Mouse (Mus musculus) cerebellum, adult (tissue): Measurements from ENCODE around the gene Ptpn13.

Experiments used
- ATAC-seq: cut with Nextera tagmentation; 2 replicates; pipeline ENCODE4 v1.9.2; 2017; ENCODE audit warnings: mild to moderate bottlenecking, moderate library complexity, mixed read lengths; ENCODE audit not compliant: insufficient number of reproducible peaks, low FRiP score, low TSS enrichment

The Ptpn13 gene

GRCm38 (mm10) chr5:103420568-103420967 is 4.4 kb upstream of the Ptpn13 start:
- no peak for ATAC-seq

- no peak for ATAC-seq
These were observed 2.4 kb upstream of the Ptpn13 start for GRCm38 (mm10) chr5:103422609-103423008.

GRCm38 (mm10) chr5:103423305-103423926 is 1.6 kb upstream of the Ptpn13 start:
- ATAC-seq = no peak

- no peak for ATAC-seq
These were observed 1.1 kb upstream of the Ptpn13 start for GRCm38 (mm10) chr5:103423927-103424315.

- no peak for ATAC-seq
These were observed 505 bp downstream of the Ptpn13 start for GRCm38 (mm10) chr5:103425363-103426031.

GRCm38 (mm10) chr5:103426250-103426649 is 1.3 kb downstream of the Ptpn13 start:
- ATAC-seq = no peak

GRCm38 (mm10) chr5:103430986-103431385 is 6.0 kb downstream of the Ptpn13 start:
- ATAC-seq = no peak

GRCm38 (mm10) chr5:103431479-103431878 is 6.5 kb downstream of the Ptpn13 start:
- ATAC-seq = no peak

- no peak for ATAC-seq
These were observed 11.3 kb downstream of the Ptpn13 start for GRCm38 (mm10) chr5:103436039-103436944.

- ATAC-seq = no peak
These were observed 12.7 kb downstream of the Ptpn13 start for GRCm38 (mm10) chr5:103437714-103438113.

GRCm38 (mm10) chr5:103439171-103439570 is 14.2 kb downstream of the Ptpn13 start:
- no peak for ATAC-seq

GRCm38 (mm10) chr5:103440418-103441276 is 15.7 kb downstream of the Ptpn13 start:
- ATAC-seq = no peak

- ATAC-seq = no peak
These were observed 16.7 kb downstream of the Ptpn13 start for GRCm38 (mm10) chr5:103441706-103442105.

- ATAC-seq = no peak
These were observed 17.3 kb downstream of the Ptpn13 start for GRCm38 (mm10) chr5:103442269-103442688.

GRCm38 (mm10) chr5:103442921-103443320 is 17.9 kb downstream of the Ptpn13 start:
- ATAC-seq = no peak

GRCm38 (mm10) chr5:103445383-103445782 is 20.4 kb downstream of the Ptpn13 start:
- ATAC-seq = no peak

- no peak for ATAC-seq
These were observed 22.9 kb downstream of the Ptpn13 start for GRCm38 (mm10) chr5:103447806-103448416.

GRCm38 (mm10) chr5:103448470-103448869 is 23.5 kb downstream of the Ptpn13 start:
- no peak for ATAC-seq

- ATAC-seq = no peak
These were observed 25.7 kb downstream of the Ptpn13 start for GRCm38 (mm10) chr5:103450663-103451062.
